Mouse (Mus musculus) liver, embryonic 13.5 days (tissue): ENCODE measurements around the gene Afg3l1. TPM values are rescaled to one million over a fixed set of nuclear protein-coding genes. Genes with fewer than 3 reads are reported as not detected.

Experiments
- ATAC-seq: fragments of 200-750 bp; cut with Nextera tagmentation; 2 replicates; pipeline ENCODE4 v1.8.0; 2017; ENCODE audit warnings: low read depth, mild to moderate bottlenecking, moderate number of reproducible peaks, moderate library complexity
- DNase-seq: peaks from one replicate; pipeline ENCODE4 v3.0.0; 2022
- H3K27ac ChIP-seq: fragments of 300-500 bp; sonication (generic); 2 replicates; pipeline ENCODE4 v1.5.1; 2015; ENCODE audit warnings: moderate library complexity, mild to moderate bottlenecking, inconsistent platforms
- H3K27me3 ChIP-seq: fragments of 300-500 bp; sonication (generic); 2 replicates; pipeline ENCODE4 v1.6.1; 2015; ENCODE audit warnings: mild to moderate bottlenecking, inconsistent platforms
- H3K36me3 ChIP-seq: fragments of 300-500 bp; sonication (generic); 2 replicates; pipeline ENCODE4 v1.6.1; 2015; ENCODE audit warnings: mild to moderate bottlenecking, inconsistent platforms
- H3K4me1 ChIP-seq: fragments of 300-500 bp; sonication (generic); replicated peaks from 2 replicates; pipeline ENCODE4 v1.6.1; 2015; ENCODE audit warnings: inconsistent platforms
- H3K4me2 ChIP-seq: fragments of 300-500 bp; sonication (generic); 2 replicates; pipeline ENCODE4 v1.6.1; 2015; ENCODE audit warnings: inconsistent platforms, mild to moderate bottlenecking, moderate library complexity
- H3K4me3 ChIP-seq: fragments of 300-500 bp; sonication (generic); replicated peaks from 2 replicates; pipeline ENCODE4 v1.5.1; 2015; ENCODE audit warnings: mild to moderate bottlenecking, inconsistent platforms
- H3K9ac ChIP-seq: fragments of 300-500 bp; sonication (generic); 2 replicates; pipeline ENCODE4 v1.6.1; 2015; ENCODE audit warnings: mild to moderate bottlenecking, inconsistent platforms
- H3K9me3 ChIP-seq: fragments of 300-500 bp; sonication (generic); replicated peaks from 2 replicates; pipeline ENCODE4 v1.6.1; 2016; ENCODE audit warnings: inconsistent platforms
- WGBS: fragments of 180-500 bp; shearing (Covaris S2); methylation state at CpG from one replicate; pipeline ENCODE4 v1.1.7; 2015; ENCODE audit not compliant: insufficient replicate concordance; 5-methylcytosine and 5-hydroxymethylcytosine counted together
- polyA plus RNA-seq: library from polyadenylated mRNA; unstranded; fragments of >200 nt; fragmentation: Nextera tagmentation; extraction: Ambion mirVana; gene quantifications from 2 replicates; pipeline ENCODE4 v1.2.1, GENCODE M21; 2015

Gene Afg3l1
- polyA plus RNA-seq, 1 experiment from 2014 or later: 34.6 TPM

- no peak overlapping the region for H3K9ac ChIP-seq
- peaks cover 7% of the 10 kb centered on the region for H3K4me1 ChIP-seq
- no peak for ATAC-seq
- no peak overlapping the region for H3K4me3 ChIP-seq
- no peak overlapping the region for H3K4me2 ChIP-seq
- H3K27me3 ChIP-seq: no peaks in the 10 kb centered on the region
- peaks cover 100% of the 10 kb centered on the region for H3K36me3 ChIP-seq
- DNase-seq: no peak
- 79% methylated on average over 5 of the region's 5 CpGs for WGBS
- H3K9me3 ChIP-seq: peaks cover 4% of the 10 kb centered on the region; the same call in 1 of the 2 replicates
- H3K27ac ChIP-seq: no peak overlapping the region
Observed at GRCm38 (mm10) chr8:123502192-123502591, 24.5 kb downstream of the Afg3l1 start.

DNA sequence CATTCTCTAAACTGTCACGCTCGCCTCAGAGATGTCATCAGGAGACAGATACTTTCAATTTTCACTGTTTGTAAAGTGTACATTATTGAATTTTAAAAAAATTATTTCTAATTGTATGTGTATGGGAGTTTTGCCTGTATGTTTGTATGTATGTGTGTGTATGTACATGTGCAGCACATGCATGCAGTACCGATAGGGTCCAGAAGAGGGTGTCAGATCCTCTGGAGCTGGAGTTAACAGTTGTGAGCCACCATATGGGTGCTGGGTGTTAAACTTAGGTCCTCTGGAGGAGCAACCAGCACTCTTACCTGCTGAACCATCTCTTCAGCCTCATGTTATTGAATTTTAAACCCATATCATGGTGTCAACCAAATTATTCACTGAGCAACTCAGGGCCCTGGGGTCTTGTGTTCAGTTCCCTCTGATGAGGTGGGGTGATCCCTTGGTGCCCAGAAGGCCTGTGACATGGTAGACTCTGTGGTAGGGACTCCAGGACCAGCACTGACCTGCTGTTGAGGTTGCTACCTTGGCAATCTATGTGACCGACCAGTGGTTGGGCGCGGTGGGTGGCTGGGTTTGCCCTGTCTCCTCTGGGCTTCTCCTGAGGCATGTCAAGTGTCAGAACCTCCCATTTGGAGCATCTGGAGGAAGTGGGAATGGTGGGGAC is 26.2 kb downstream of the Afg3l1 start:
- Histone ChIP-seq H3K4me2 (no peak overlapping the region), H3K36me3 (peaks cover 93% of the 10 kb centered on the region), H3K4me3 (no peak overlapping the region), H3K27ac (no peak overlapping the region), H3K9me3 (peaks cover 4% of the 10 kb centered on the region; the same call in 1 of the 2 replicates), H3K27me3 (no peaks in the 10 kb centered on the region), H3K9ac (no peak overlapping the region), H3K4me1 (peaks cover 4% of the 10 kb centered on the region)
- no peak for ATAC-seq
- DNase-seq: no peak
- WGBS: 93% methylated on average over 6 of the region's 6 CpGs

DNA sequence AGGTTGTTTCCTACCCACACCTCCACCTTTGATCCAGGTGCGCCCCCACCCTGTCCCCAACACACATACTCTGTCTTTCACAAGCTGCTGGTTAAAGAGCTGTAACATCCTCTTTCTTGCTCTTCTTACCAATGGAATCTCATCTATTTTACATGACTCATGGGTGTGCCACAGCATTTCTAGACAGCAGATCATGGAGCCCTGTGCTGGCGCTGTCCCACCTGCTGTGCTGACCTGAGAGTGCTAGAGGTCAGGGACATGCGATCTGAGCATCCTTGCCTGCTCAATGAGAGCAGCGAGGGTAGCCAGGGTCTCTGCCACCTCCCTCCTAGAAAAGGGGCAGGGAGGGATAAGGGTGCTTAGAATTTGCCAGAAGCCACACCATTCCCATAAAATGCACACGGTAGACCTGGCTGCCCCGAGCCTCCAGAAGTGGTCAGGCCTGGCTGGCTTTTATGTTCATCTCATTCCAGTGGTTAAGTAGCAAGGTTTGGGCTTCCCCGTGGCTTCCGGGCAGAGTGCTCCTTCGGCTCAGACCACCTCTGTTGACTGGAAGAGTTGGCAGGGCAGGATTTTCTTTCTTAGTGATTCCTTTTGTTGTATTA is 27.0 kb downstream of the Afg3l1 start:
- H3K9me3 ChIP-seq: peaks cover 4% of the 10 kb centered on the region; the same call in 1 of the 2 replicates
- no peak overlapping the region for H3K4me2 ChIP-seq
- H3K36me3 ChIP-seq: peaks cover 86% of the 10 kb centered on the region
- no peak for DNase-seq
- no peak for ATAC-seq
- no peak overlapping the region for H3K9ac ChIP-seq
- no peak overlapping the region for H3K27ac ChIP-seq
- WGBS: 79% methylated on average over 9 of the region's 9 CpGs
- no peak overlapping the region for H3K4me3 ChIP-seq
- H3K27me3 ChIP-seq: no peaks in the 10 kb centered on the region
- H3K4me1 ChIP-seq: no peaks in the 10 kb centered on the region; the same call in 1 of the 2 replicates

- no peak overlapping the region for H3K27ac ChIP-seq
- no peak overlapping the region for H3K4me3 ChIP-seq
- no peak for ATAC-seq
- no peaks in the 10 kb centered on the region for H3K27me3 ChIP-seq
- 71% methylated on average over 4 of the region's 4 CpGs for WGBS
- peaks cover 4% of the 10 kb centered on the region; the same call in 1 of the 2 replicates for H3K9me3 ChIP-seq
- no peaks in the 10 kb centered on the region; the same call in 1 of the 2 replicates for H3K4me1 ChIP-seq
- no peak for DNase-seq
- H3K4me2 ChIP-seq: no peak overlapping the region
- peaks cover 80% of the 10 kb centered on the region for H3K36me3 ChIP-seq
- no peak overlapping the region for H3K9ac ChIP-seq
Observed at GRCm38 (mm10) chr8:123505267-123505666, 27.6 kb downstream of the Afg3l1 start.

- peaks cover 4% of the 10 kb centered on the region; the same call in 1 of the 2 replicates for H3K9me3 ChIP-seq
- H3K4me1 ChIP-seq: no peaks in the 10 kb centered on the region; the same call in 1 of the 2 replicates
- ATAC-seq (no peak), DNase-seq (no peak)
- WGBS: 84% methylated on average over 9 of the region's 9 CpGs
- H3K36me3 ChIP-seq: peaks cover 76% of the 10 kb centered on the region
- H3K27ac ChIP-seq: no peak overlapping the region
- no peak overlapping the region for H3K4me3 ChIP-seq
- H3K9ac ChIP-seq: no peak overlapping the region
- no peak overlapping the region for H3K4me2 ChIP-seq
- H3K27me3 ChIP-seq: no peaks in the 10 kb centered on the region
Observed at GRCm38 (mm10) chr8:123505695-123506094, 28.0 kb downstream of the Afg3l1 start.

- WGBS: 40% methylated on average over 5 of the region's 5 CpGs
- DNase-seq (no peak), ATAC-seq (peak; percentile 39)
Observed at GRCm38 (mm10) chr8:123507153-123507552, 29.4 kb downstream of the Afg3l1 start.

GRCm38 (mm10) chr8:123510819-123511218 is 33.1 kb downstream of the Afg3l1 start:
- DNase-seq (no peak), ATAC-seq (no peak)
- no peak overlapping the region for H3K9ac ChIP-seq
- H3K4me1 ChIP-seq: peaks cover 11% of the 10 kb centered on the region
- no peak overlapping the region for H3K4me2 ChIP-seq
- no peaks in the 10 kb centered on the region for H3K9me3 ChIP-seq
- 60% methylated on average over 5 of the region's 5 CpGs for WGBS
- H3K27ac ChIP-seq: no peak overlapping the region
- peaks cover 24% of the 10 kb centered on the region for H3K36me3 ChIP-seq
- peaks cover 37% of the 10 kb centered on the region for H3K27me3 ChIP-seq
- no peak overlapping the region for H3K4me3 ChIP-seq

More at GRCm38 (mm10) chr8:123507153-123507552, 29.4 kb downstream of the Afg3l1 start:
- Histone ChIP-seq H3K36me3 (peaks cover 61% of the 10 kb centered on the region), H3K9me3 (peaks cover 4% of the 10 kb centered on the region; the same call in 1 of the 2 replicates), H3K4me2 (no peak overlapping the region), H3K4me1 (no peaks in the 10 kb centered on the region; the same call in 1 of the 2 replicates), H3K27ac (no peak overlapping the region), H3K9ac (no peak overlapping the region), H3K4me3 (no peak overlapping the region), H3K27me3 (peaks cover under 1% of the 10 kb centered on the region; the same call in 1 of the 2 replicates)

DNA sequence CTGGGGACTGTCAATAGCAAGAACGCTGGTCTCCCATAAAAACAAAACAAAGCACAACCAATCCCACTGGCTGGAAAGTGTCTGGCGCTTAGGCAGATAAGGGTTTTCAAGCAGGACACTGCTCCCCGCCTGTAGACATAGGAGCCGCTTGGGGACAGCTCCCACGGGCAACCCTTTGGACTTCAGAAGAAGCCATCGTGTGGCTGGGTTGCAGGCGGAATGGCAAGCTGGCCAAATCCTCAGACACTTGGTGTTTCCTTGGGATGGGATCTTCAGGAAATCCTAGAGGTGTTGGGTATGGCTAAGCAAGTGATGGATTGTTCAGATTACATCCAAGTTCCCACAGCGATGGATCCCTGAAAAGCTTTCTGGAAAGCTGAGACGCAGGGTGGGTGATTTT is 36.4 kb downstream of the Afg3l1 start:
- Histone ChIP-seq H3K9me3 (no peaks in the 10 kb centered on the region), H3K27ac (no peak overlapping the region), H3K4me2 (peak overlapping the region; percentile 77), H3K27me3 (peaks cover 59% of the 10 kb centered on the region), H3K36me3 (no peaks in the 10 kb centered on the region), H3K4me1 (peaks cover 17% of the 10 kb centered on the region), H3K9ac (no peak overlapping the region), H3K4me3 (peak overlapping the region; percentile 59)
- no peak for ATAC-seq
- WGBS: 4% methylated on average over 9 of the region's 9 CpGs
- DNase-seq: no peak

- H3K36me3 ChIP-seq: no peaks in the 10 kb centered on the region
- under 1% methylated on average over 59 of the region's 63 CpGs for WGBS
- ATAC-seq: no peak
- peak within 1 kb of the TSS; percentile 77 for H3K4me2 ChIP-seq
- H3K27me3 ChIP-seq: peaks cover 59% of the 10 kb centered on the region
- peaks cover 24% of the 10 kb centered on the region for H3K4me1 ChIP-seq
- H3K9ac ChIP-seq: peak within 1 kb of the TSS; percentile 33; the same call in 1 of the 2 replicates
- no peaks in the 10 kb centered on the region for H3K9me3 ChIP-seq
- peak within 1 kb of the TSS; percentile 59 for H3K4me3 ChIP-seq
- H3K27ac ChIP-seq: no peak within 1 kb of the TSS
- no peak for DNase-seq
Observed at GRCm38 (mm10) chr8:123514781-123515539, 37.3 kb downstream of the Afg3l1 start, which contains the start of gene Dbndd1. Gene Dbndd1, minus strand, starts transcription at chr8:123515463.

DNA sequence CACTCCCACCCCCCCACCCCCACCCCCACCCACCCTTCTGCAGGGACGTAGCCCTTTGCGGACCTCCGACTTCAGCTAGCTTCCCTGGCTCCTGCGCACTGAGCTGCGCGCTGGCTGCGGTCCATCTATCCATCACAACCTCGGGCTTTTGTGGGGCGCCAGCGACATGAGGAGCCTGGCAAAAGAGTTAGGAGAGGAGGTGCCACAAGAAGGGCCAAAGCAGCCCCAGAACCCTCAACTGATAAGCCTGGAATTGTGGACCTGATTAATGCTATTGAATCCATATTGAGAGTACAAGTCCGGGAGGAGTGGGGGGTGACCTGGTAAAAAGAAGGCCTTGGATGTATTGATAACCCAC is 37.8 kb downstream of the Afg3l1 start:
- WGBS: 5% methylated on average over 11 of the region's 11 CpGs
- H3K9ac ChIP-seq: no peak overlapping the region
- DNase-seq (no peak), ATAC-seq (no peak)
- H3K4me2 ChIP-seq: peak overlapping the region; percentile 77
- no peaks in the 10 kb centered on the region for H3K36me3 ChIP-seq
- peaks cover 59% of the 10 kb centered on the region for H3K27me3 ChIP-seq
- H3K27ac ChIP-seq: no peak overlapping the region
- H3K4me3 ChIP-seq: peak overlapping the region; percentile 59
- H3K4me1 ChIP-seq: peaks cover 24% of the 10 kb centered on the region
- H3K9me3 ChIP-seq: no peaks in the 10 kb centered on the region

GRCm38 (mm10) chr8:123516596-123516995 is 38.9 kb downstream of the Afg3l1 start:
- ATAC-seq (no peak), DNase-seq (no peak)
- 40% methylated on average over 2 of the region's 2 CpGs for WGBS
- Histone ChIP-seq H3K4me2 (no peak overlapping the region), H3K4me3 (no peak overlapping the region), H3K4me1 (peaks cover 24% of the 10 kb centered on the region), H3K9ac (no peak overlapping the region), H3K9me3 (no peaks in the 10 kb centered on the region), H3K36me3 (0 out of 2 replicates have a peak, but pooled peaks cover 3% of the 10 kb centered on the region), H3K27ac (no peak overlapping the region), H3K27me3 (peaks cover 59% of the 10 kb centered on the region)
